Mouse (Mus musculus): ENCODE results near the gene Tmed8. TPM values are rescaled to one million over a fixed set of nuclear protein-coding genes. Genes with fewer than 3 reads are reported as not detected.

The Tmed8 gene
- total RNA-seq, 2 experiments from 2014 or later = 1.3 to 3.0 TPM

DNA sequence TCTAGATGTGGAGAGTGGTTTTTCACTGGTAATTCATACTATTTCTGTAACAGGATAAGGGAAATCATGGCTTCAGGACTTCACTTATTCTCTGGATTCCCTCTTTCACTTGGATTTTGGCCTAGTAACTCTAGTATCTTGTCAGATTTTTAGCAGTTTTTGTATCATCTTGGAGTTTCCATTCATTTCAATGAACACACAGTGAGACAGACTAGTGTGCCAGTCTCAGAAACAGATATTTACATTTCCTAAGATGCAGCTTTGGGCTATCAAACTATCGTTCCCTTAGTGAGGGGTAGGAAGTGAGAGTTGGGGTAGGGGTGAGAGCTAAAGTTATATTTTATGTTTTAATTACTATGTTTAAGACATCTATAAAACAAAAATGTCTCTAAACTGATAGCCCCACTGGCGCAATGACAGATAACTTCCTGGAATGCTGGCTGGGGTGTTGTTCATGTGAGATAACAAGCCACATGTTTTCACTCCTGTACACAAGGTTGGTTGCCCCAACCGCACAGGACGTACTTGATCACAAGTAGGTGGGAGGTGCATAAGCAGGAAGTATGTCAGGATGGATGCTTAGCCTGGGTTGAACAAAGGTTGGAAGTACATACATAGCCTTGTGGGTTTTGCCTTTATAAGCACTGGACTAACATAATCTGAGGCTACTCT is 78.2 kb downstream of the Tmed8 start:
- peak; percentile 79 for ATAC-seq (replicated peaks; ENCODE audit: low FRiP score, poor library complexity, severe bottlenecking)

Other genes with a start within 250 kb of the Tmed8 start
- not detected in 2 replicates for gene Zdhhc22, start 210.0 kb downstream of the Tmed8 start, total RNA-seq (2015; ENCODE audit: low replicate concordance)
- 0.43 TPM in 1 of 2 replicates, not detected in the other for gene Zdhhc22, start 210.0 kb downstream of the Tmed8 start, total RNA-seq (2017; ENCODE audit: low replicate concordance)
- gene Tmem63c, start 179.1 kb downstream of the Tmed8 start, total RNA-seq (2015; ENCODE audit: low replicate concordance) = not detected in 2 replicates
- gene Tmem63c, start 179.1 kb downstream of the Tmed8 start, total RNA-seq (2017; ENCODE audit: low replicate concordance) = not detected in 2 replicates
- gene Ngb, start 97.9 kb downstream of the Tmed8 start, total RNA-seq (2015; ENCODE audit: low replicate concordance) = not detected in 2 replicates
- gene Ngb, start 97.9 kb downstream of the Tmed8 start, total RNA-seq (2017; ENCODE audit: low replicate concordance) = not detected in 2 replicates
- 6.1 and 8.4 TPM in 2 replicates for gene Gstz1, start 53.3 kb downstream of the Tmed8 start, total RNA-seq (2015; ENCODE audit: low replicate concordance)
- 3.8 and 5.2 TPM in 2 replicates for gene Gstz1, start 53.3 kb downstream of the Tmed8 start, total RNA-seq (2017; ENCODE audit: low replicate concordance)
- 0.58 and 2.7 TPM in 2 replicates for gene Pomt2, start 52.5 kb downstream of the Tmed8 start, total RNA-seq (2015; ENCODE audit: low replicate concordance)
- gene Pomt2, start 52.5 kb downstream of the Tmed8 start, total RNA-seq (2017; ENCODE audit: low replicate concordance) = 1.7 and 2.1 TPM in 2 replicates
- not detected in 2 replicates for gene Samd15, start 731 bp downstream of the Tmed8 start, total RNA-seq (2015; ENCODE audit: low replicate concordance)
- gene Samd15, start 731 bp downstream of the Tmed8 start, total RNA-seq (2017; ENCODE audit: low replicate concordance) = 1.5 TPM in 1 of 2 replicates, not detected in the other
- 2.7 TPM in 1 of 2 replicates, not detected in the other for gene Noxred1, start 38.3 kb upstream of the Tmed8 start, total RNA-seq (2015; ENCODE audit: low replicate concordance)
- gene Noxred1, start 38.3 kb upstream of the Tmed8 start, total RNA-seq (2017; ENCODE audit: low replicate concordance) = not detected in 2 replicates
- gene Vipas39, start 65.8 kb upstream of the Tmed8 start, total RNA-seq (2015; ENCODE audit: low replicate concordance) = 5.9 and 16.7 TPM in 2 replicates
- gene Vipas39, start 65.8 kb upstream of the Tmed8 start, total RNA-seq (2017; ENCODE audit: low replicate concordance) = 5.9 and 6.6 TPM in 2 replicates
- gene Ahsa1, start 66.0 kb upstream of the Tmed8 start, total RNA-seq (2015; ENCODE audit: low replicate concordance) = 17.9 and 19.2 TPM in 2 replicates
- gene Ahsa1, start 66.0 kb upstream of the Tmed8 start, total RNA-seq (2017; ENCODE audit: low replicate concordance) = 53.0 and 74.6 TPM in 2 replicates
- gene Ism2, start 99.3 kb upstream of the Tmed8 start, total RNA-seq (2015; ENCODE audit: low replicate concordance) = not detected in 2 replicates
- not detected in 2 replicates for gene Ism2, start 99.3 kb upstream of the Tmed8 start, total RNA-seq (2017; ENCODE audit: low replicate concordance)
- 43.7 and 57.3 TPM in 2 replicates for gene Sptlc2, start 187.9 kb upstream of the Tmed8 start, total RNA-seq (2015; ENCODE audit: low replicate concordance)
- 33.7 and 61.5 TPM in 2 replicates for gene Sptlc2, start 187.9 kb upstream of the Tmed8 start, total RNA-seq (2017; ENCODE audit: low replicate concordance)
- 15.5 and 27.3 TPM in 2 replicates for gene Slirp, start 243.4 kb upstream of the Tmed8 start, total RNA-seq (2015; ENCODE audit: low replicate concordance)
- gene Slirp, start 243.4 kb upstream of the Tmed8 start, total RNA-seq (2017; ENCODE audit: low replicate concordance) = 0.85 and 21.6 TPM in 2 replicates
- gene Alkbh1, start 243.6 kb upstream of the Tmed8 start, total RNA-seq (2015; ENCODE audit: low replicate concordance) = 6.1 and 7.5 TPM in 2 replicates
- gene Alkbh1, start 243.6 kb upstream of the Tmed8 start, total RNA-seq (2017; ENCODE audit: low replicate concordance) = 9.8 and 15.7 TPM in 2 replicates

Data from erythroblast, adult 5-6 weeks (primary cell).